Mouse (Mus musculus) thymus, adult 2 months (tissue): ENCODE measurements around the gene Rp2.

Experiments
- CTCF ChIP-seq: fragments of 200-500 bp; IDR thresholded peaks from 2 replicates; pipeline ENCODE4 v1.5.1; 2012; ENCODE audit warnings: mild to moderate bottlenecking, control low read depth, low read length, moderate library complexity, borderline replicate concordance; ENCODE audit not compliant: control insufficient read depth, poor library complexity, insufficient read depth; ENCODE audit errors: extremely low read depth
- POLR2A ChIP-seq: fragments of 200-500 bp; IDR thresholded peaks from 2 replicates; pipeline ENCODE4 v1.6.1; 2012; ENCODE audit warnings: mild to moderate bottlenecking, low read length, control low read depth, moderate library complexity; ENCODE audit not compliant: control insufficient read depth, poor library complexity, insufficient read depth; ENCODE audit errors: extremely low read depth

- no peak for TF ChIP-seq CTCF
- TF ChIP-seq POLR2A, result no peak
Measured at GRCm38 (mm10) chrX:20355283-20355682, 9.0 kb upstream of the Rp2 start.
